Mouse (Mus musculus): Measurements from ENCODE around the gene Ypel2.

DNA sequence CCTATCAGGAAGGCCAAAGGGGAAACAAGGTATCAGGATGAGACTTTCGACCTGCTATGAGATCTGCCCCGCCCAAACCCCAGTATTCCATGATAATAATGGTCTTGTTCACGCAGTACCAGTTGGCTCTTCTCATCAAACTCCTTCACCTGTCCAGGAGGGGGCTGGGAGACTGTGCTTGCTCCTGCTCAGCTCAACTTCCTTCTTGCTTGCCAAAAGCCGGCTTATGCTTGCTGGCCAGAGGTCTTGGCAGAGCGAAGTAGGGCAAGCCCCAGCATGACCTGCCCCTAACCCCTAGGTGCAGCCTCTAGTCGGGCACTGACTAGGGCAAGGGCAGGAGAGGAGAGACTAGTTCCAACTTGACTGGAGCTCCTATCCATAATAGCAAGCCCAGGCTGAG lies 72.2 kb downstream of the Ypel2 start:
- TF ChIP-seq POLR2A (IDR thresholded peaks at IDR 0.05; ENCODE audit: borderline replicate concordance, extremely low read depth, insufficient read depth, insufficient read length, poor library complexity, severe bottlenecking) (no peak), CTCF (IDR thresholded peaks at IDR 0.05; ENCODE audit: borderline replicate concordance, extremely low read depth, insufficient read depth, insufficient read length) (no peak)

All from brain, embryonic 14.5 days (tissue).